Mouse (Mus musculus): ENCODE measurements around the gene Mybpc2. TPM values are rescaled to one million over a fixed set of nuclear protein-coding genes. Genes with fewer than 3 reads are reported as not detected.

Gene Mybpc2
- polyA plus RNA-seq, 1 experiment from 2014 or later = 0.05 TPM

DNA sequence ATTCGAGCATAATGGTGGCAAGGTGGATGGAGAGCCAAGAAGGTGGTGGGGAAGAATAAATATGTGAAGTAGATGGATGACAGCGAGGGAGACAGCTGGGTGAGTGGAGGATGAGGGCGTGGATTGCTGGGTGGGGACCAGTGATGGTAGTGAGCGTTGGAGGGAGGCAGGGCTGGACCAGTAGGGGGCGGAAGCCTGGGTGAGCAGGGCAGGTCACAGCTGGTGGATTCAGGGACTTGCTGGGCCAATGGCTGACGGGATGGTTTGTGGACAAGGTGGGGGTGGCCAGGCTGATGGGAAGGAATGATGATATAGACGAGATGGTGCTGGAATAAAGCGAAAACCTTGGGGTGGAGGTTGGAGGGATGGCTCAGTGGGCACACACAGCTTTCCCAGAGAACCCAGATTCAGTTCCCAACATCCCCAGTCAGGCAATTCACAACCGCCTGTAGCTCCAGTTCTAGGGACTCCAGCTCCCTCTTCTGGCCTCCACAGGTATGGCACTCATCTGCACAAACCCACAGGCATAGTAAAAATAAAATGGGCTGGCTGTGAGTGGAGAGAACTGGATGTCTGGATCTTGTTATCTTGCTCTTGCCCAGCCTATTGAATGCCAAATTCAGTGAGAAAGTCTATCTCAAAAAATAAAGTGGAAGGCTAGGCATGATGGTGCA lies 5.1 kb downstream of the Mybpc2 start:
- no peak overlapping the region for H3K9ac ChIP-seq
- WGBS = 75% methylated on average over 9 of the region's 9 CpGs
- no peak overlapping the region for H3K4me2 ChIP-seq (replicated peaks)
- H3K36me3 ChIP-seq (replicated peaks; ENCODE audit: control insufficient read depth, insufficient read depth) = no peaks in the 10 kb centered on the region
- no peaks in the 10 kb centered on the region for H3K4me1 ChIP-seq (replicated peaks; ENCODE audit: control insufficient read depth, insufficient read depth, low read length)
- ATAC-seq (ENCODE audit: low FRiP score) = no peak
- no peak for DNase-seq (ENCODE audit: low spot score)
- H3K4me3 ChIP-seq (replicated peaks; ENCODE audit: low read length) = no peak overlapping the region
- H3K27me3 ChIP-seq (ENCODE audit: control insufficient read depth, insufficient read depth, low read length) = peaks cover 25% of the 10 kb centered on the region
- no peak overlapping the region for H3K27ac ChIP-seq
- no peaks in the 10 kb centered on the region for H3K9me3 ChIP-seq (ENCODE audit: control insufficient read depth, low read length)

DNA sequence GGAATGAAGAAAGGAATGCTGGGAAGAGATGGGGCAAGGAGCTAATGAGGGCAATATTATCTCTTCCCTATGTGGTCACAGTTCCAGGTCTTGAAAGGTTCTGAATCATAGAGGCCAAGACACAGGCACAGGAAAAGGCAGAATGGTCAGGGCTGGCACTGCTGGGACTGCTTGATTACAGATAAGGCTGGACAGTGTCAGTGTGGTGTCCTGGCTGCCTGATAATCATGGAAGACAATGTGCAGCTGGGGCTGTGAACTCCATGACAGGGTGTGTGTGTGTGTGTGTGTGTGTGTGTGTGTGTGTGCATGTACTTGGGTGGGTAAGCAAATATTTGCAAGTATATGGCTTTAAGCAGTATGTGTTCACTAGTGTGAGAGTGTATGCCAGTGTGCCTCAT lies 17.0 kb downstream of the Mybpc2 start:
- ATAC-seq (ENCODE audit: low FRiP score) (no peak), DNase-seq (ENCODE audit: low spot score) (no peak)
- Histone ChIP-seq H3K9me3 (ENCODE audit: control insufficient read depth, low read length) (no peaks in the 10 kb centered on the region), H3K36me3 (replicated peaks; ENCODE audit: control insufficient read depth, insufficient read depth) (no peaks in the 10 kb centered on the region), H3K4me1 (replicated peaks; ENCODE audit: control insufficient read depth, insufficient read depth, low read length) (no peaks in the 10 kb centered on the region), H3K27ac (no peak overlapping the region), H3K27me3 (ENCODE audit: control insufficient read depth, insufficient read depth, low read length) (no peaks in the 10 kb centered on the region), H3K4me3 (replicated peaks; ENCODE audit: low read length) (no peak overlapping the region), H3K9ac (no peak overlapping the region), H3K4me2 (replicated peaks) (no peak overlapping the region)

DNA sequence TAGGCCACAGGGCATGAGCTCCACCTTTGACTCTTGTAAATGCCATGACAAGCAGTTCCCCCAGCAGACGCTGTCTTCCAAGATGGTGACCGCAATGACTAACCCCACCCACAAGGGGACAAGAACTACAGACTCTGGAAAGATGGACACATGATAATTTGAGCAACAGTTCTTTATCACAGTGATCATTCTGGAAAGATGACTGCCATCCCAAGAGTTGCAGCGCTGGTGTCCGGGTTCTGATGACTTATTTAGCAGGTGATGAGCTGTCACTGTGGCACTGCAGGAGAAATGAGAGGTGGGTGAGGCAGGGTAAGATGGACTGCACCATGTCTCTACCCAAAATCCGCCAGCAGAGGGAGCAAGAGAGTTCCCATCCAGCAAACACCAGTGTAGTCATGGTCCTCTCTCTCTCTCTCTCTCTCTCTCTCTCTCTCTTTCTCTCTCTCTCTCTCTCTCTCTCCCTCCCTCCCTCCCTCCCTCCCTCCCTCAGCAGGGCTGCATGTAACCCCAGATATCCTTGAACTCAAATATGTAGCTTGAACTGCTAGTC lies 22.8 kb downstream of the Mybpc2 start:
- WGBS = 38% methylated on average over 5 of the region's 5 CpGs
- H3K36me3 ChIP-seq (replicated peaks; ENCODE audit: control insufficient read depth, insufficient read depth) = no peaks in the 10 kb centered on the region
- no peak overlapping the region for H3K27ac ChIP-seq
- H3K9me3 ChIP-seq (ENCODE audit: control insufficient read depth, low read length) = no peaks in the 10 kb centered on the region
- ATAC-seq (ENCODE audit: low FRiP score) (no peak), DNase-seq (ENCODE audit: low spot score) (peak; percentile 79)
- no peak overlapping the region for H3K9ac ChIP-seq
- no peak overlapping the region for H3K4me2 ChIP-seq (replicated peaks)
- H3K4me3 ChIP-seq (replicated peaks; ENCODE audit: low read length) = no peak overlapping the region
- no peaks in the 10 kb centered on the region for H3K27me3 ChIP-seq (ENCODE audit: control insufficient read depth, insufficient read depth, low read length)
- H3K4me1 ChIP-seq (replicated peaks; ENCODE audit: control insufficient read depth, insufficient read depth, low read length) = peaks cover 8% of the 10 kb centered on the region

DNA sequence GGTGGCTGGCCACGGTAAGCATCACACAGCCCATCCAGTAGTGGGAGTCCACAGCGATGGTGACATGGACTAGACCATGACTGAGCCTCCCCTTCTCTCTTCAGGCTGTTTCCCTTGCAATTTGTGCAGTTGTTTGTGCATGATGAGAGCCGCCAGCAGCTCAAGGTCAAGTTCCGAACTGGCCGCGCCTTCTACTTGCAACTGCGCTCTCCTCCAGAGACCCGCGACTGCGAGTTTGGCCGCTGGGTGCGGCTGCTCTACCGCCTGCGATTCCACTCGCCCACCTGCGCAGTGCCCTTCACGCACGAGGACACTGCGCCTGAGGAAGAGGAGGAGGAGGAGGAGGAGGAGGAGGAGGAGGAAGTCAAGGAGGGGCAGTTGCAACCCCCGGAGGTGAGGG lies 24.4 kb downstream of the Mybpc2 start:
- DNase-seq (ENCODE audit: low spot score) (no peak), ATAC-seq (ENCODE audit: low FRiP score) (no peak)
- H3K4me2 ChIP-seq (replicated peaks) = no peak overlapping the region
- H3K4me3 ChIP-seq (replicated peaks; ENCODE audit: low read length) = no peak overlapping the region
- no peak overlapping the region for H3K9ac ChIP-seq
- no peaks in the 10 kb centered on the region for H3K9me3 ChIP-seq (ENCODE audit: control insufficient read depth, low read length)
- no peaks in the 10 kb centered on the region for H3K27me3 ChIP-seq (ENCODE audit: control insufficient read depth, insufficient read depth, low read length)
- no peak overlapping the region for H3K27ac ChIP-seq
- H3K36me3 ChIP-seq (replicated peaks; ENCODE audit: control insufficient read depth, insufficient read depth) = no peaks in the 10 kb centered on the region
- 63% methylated on average over 20 of the region's 20 CpGs for WGBS
- peaks cover 15% of the 10 kb centered on the region for H3K4me1 ChIP-seq (replicated peaks; ENCODE audit: control insufficient read depth, insufficient read depth, low read length)

DNA sequence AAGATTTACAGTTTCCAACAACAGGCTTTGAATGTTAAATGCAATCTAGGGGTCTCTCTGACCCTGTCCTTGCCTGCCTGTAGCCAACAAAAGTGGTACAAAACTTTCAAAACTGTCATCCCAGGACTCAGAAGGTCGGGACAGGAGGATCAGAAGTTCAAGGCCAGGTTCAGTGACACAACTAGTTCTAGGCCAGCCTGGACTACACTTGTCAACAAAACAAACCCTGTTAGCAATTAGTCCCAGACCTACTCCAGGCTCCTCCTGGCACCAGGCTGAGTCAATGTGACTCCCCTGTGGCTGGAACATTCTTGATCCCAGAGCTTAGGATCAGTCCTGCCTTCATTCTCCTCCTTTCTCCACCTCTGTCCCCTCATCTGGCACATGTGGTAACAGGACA lies 25.5 kb downstream of the Mybpc2 start:
- 79% methylated on average over 1 of the region's 1 CpGs for WGBS
- H3K27me3 ChIP-seq (ENCODE audit: control insufficient read depth, insufficient read depth, low read length) = no peaks in the 10 kb centered on the region
- no peak overlapping the region for H3K4me3 ChIP-seq (replicated peaks; ENCODE audit: low read length)
- ATAC-seq (ENCODE audit: low FRiP score) = no peak
- no peak overlapping the region for H3K4me2 ChIP-seq (replicated peaks)
- peaks cover 20% of the 10 kb centered on the region for H3K4me1 ChIP-seq (replicated peaks; ENCODE audit: control insufficient read depth, insufficient read depth, low read length)
- H3K9me3 ChIP-seq (ENCODE audit: control insufficient read depth, low read length) = no peaks in the 10 kb centered on the region
- H3K27ac ChIP-seq = no peak overlapping the region
- H3K36me3 ChIP-seq (replicated peaks; ENCODE audit: control insufficient read depth, insufficient read depth) = no peaks in the 10 kb centered on the region
- H3K9ac ChIP-seq = no peak overlapping the region
- DNase-seq (ENCODE audit: low spot score) = no peak

DNA sequence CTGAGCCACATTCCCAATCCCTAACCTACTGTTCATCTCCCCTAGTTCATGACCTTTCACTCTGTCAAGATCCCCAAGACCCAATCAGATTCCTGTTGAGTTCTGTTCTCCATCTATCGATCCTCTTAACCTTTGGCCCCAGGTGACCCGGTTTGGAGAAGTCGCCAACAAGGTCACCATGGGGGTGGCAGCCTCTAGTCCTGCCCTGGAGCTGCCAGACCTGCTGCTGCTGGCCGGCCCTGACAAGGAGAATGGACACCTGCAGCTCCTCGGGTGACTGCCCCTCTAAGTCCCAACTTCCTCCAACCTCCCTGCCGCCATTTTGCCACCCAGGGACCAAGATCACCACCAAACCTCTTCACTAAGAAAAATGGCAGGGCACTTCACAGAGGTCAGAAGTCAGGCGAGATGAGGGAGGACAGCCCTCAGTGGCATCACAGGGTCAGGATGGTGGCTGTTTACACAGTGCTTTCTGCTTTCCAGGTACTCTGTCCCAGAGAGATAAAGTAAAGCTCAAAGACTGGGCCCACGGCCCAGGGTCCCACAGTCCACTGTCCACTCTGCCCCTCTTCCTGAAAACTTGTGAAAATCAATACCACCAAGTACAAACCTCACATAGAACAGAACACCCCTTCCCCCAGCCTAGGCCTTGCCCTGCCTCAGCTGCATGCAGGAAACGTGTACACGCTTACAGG lies 26.9 kb downstream of the Mybpc2 start:
- Histone ChIP-seq H3K4me3 (replicated peaks; ENCODE audit: low read length) (peak overlapping the region; percentile 66), H3K27ac (peak overlapping the region; percentile 92; the same call in 1 of the 2 replicates), H3K27me3 (ENCODE audit: control insufficient read depth, insufficient read depth, low read length) (no peaks in the 10 kb centered on the region), H3K36me3 (replicated peaks; ENCODE audit: control insufficient read depth, insufficient read depth) (peaks cover 8% of the 10 kb centered on the region; the same call in 1 of the 2 replicates), H3K9ac (peak overlapping the region; percentile 79), H3K4me1 (replicated peaks; ENCODE audit: control insufficient read depth, insufficient read depth, low read length) (peaks cover 20% of the 10 kb centered on the region), H3K4me2 (replicated peaks) (peak overlapping the region; percentile 72), H3K9me3 (ENCODE audit: control insufficient read depth, low read length) (no peaks in the 10 kb centered on the region)
- DNase-seq (ENCODE audit: low spot score) = no peak
- WGBS = 86% methylated on average over 10 of the region's 10 CpGs
- no peak for ATAC-seq (ENCODE audit: low FRiP score)

DNA sequence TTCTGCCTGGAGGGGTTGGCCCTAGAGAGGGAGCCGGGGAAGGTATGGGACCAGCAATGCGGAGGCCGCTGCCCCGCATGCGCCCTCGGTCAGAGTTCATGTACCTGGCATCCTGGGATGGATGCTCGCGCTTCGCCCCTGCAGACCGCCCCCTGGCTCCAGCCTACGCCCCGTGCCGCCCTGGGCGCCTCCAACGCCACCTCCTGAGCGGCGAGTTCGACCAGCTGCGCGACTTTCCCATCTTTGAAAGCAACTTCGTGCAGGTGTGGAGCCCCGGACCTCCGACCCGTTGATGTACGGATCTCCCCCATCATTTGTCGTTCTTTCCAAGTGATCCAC lies 27.7 kb downstream of the Mybpc2 start:
- WGBS = 1% methylated on average over 26 of the region's 26 CpGs
- no peak for DNase-seq (ENCODE audit: low spot score)
- H3K4me1 ChIP-seq (replicated peaks; ENCODE audit: control insufficient read depth, insufficient read depth, low read length) = peaks cover 20% of the 10 kb centered on the region

DNA sequence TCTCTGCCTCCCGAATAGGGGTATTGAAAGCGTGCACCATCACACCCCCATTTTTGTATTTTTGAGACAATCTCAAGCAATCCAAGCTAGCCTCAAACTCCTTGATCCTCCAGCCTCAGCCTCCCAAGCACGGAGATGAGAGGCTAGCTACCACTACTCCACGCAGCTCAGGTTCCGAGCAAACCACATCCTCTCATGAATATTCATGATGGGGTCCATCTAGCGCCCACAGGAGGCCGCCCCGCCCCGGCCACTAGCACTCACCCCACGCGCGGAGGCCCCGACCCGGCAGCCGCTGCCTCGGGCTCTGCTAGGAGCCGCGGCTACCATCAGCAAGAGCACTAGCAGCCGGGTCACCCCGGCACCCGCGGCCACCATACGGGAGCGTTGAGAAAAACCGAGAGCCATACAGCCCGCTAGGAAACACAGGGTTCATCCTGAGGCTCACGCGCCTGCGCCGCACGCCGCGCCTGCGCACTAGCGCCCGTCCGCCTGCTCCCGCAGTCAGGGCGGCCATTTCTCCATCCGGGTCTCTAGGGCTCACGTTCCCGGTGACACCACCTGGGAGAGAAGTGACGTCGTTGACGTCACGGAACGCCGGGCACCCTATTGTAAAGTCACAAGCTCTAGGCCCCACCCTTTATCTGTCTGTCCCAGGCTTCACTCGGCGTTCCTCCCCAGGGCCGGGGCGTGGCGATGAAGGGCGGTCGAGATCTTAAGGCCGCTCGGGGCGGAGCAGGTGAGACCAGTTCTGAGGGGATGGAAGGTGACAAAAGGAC lies 28.3 kb downstream of the Mybpc2 start, which contains the start of the genes Emc10 and Fam71e1:
Gene Emc10 (minus strand): TSS at position 538 of the 779 bp plus-strand sequence.
Gene Fam71e1 (plus strand): TSS at position 590 of the 779 bp plus-strand sequence.
- Histone ChIP-seq H3K9me3 (ENCODE audit: control insufficient read depth, low read length) (no peaks in the 10 kb centered on the region), H3K4me2 (replicated peaks) (peak within 1 kb of the TSS; percentile 72), H3K4me1 (replicated peaks; ENCODE audit: control insufficient read depth, insufficient read depth, low read length) (peaks cover 20% of the 10 kb centered on the region), H3K27ac (peak within 1 kb of the TSS; percentile 92), H3K9ac (peak within 1 kb of the TSS; percentile 79), H3K27me3 (ENCODE audit: control insufficient read depth, insufficient read depth, low read length) (no peaks in the 10 kb centered on the region), H3K4me3 (replicated peaks; ENCODE audit: low read length) (peak within 1 kb of the TSS; percentile 66), H3K36me3 (replicated peaks; ENCODE audit: control insufficient read depth, insufficient read depth) (peaks cover 21% of the 10 kb centered on the region)
- peak; percentile 97 for ATAC-seq (ENCODE audit: low FRiP score)
- under 1% methylated on average over 55 of the region's 58 CpGs for WGBS
- peak; percentile 100 for DNase-seq (ENCODE audit: low spot score)

More for the DNA sequence above, 27.7 kb downstream of the Mybpc2 start:
- Histone ChIP-seq H3K4me3 (replicated peaks; ENCODE audit: low read length) (peak overlapping the region; percentile 66), H3K27me3 (ENCODE audit: control insufficient read depth, insufficient read depth, low read length) (no peaks in the 10 kb centered on the region), H3K27ac (peak overlapping the region; percentile 92), H3K9ac (peak overlapping the region; percentile 79), H3K4me2 (replicated peaks) (peak overlapping the region; percentile 72), H3K9me3 (ENCODE audit: control insufficient read depth, low read length) (no peaks in the 10 kb centered on the region), H3K36me3 (replicated peaks; ENCODE audit: control insufficient read depth, insufficient read depth) (peaks cover 15% of the 10 kb centered on the region)
- no peak for ATAC-seq (ENCODE audit: low FRiP score)

DNA sequence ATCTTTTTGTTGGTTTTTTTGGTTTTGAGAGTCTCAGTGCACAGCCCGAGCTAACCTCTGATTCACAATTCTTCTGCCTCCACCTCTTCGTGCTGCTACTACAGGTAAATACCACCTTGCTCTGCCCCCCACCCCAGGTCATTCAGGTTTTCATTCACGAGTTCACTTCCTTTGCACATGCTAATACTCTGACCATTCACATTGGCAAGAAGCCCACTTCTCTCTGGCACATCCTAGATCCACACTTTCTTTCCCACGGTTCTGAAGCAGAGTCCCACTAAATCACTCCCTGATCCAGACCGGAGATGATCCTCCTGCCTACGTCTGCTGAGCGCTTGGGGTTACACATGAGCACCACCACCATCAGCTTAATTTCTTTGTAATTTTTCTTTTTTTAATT lies 29.4 kb downstream of the Mybpc2 start:
- H3K9ac ChIP-seq = peak overlapping the region; percentile 79
- H3K4me1 ChIP-seq (replicated peaks; ENCODE audit: control insufficient read depth, insufficient read depth, low read length) = peaks cover 20% of the 10 kb centered on the region
- ATAC-seq (ENCODE audit: low FRiP score) (no peak), DNase-seq (ENCODE audit: low spot score) (no peak)
- H3K4me2 ChIP-seq (replicated peaks) = peak overlapping the region; percentile 72
- no peaks in the 10 kb centered on the region for H3K9me3 ChIP-seq (ENCODE audit: control insufficient read depth, low read length)
- 86% methylated on average over 7 of the region's 7 CpGs for WGBS
- peaks cover 32% of the 10 kb centered on the region for H3K36me3 ChIP-seq (replicated peaks; ENCODE audit: control insufficient read depth, insufficient read depth)
- no peak overlapping the region for H3K27ac ChIP-seq
- no peaks in the 10 kb centered on the region for H3K27me3 ChIP-seq (ENCODE audit: control insufficient read depth, insufficient read depth, low read length)
- H3K4me3 ChIP-seq (replicated peaks; ENCODE audit: low read length) = peak overlapping the region; percentile 66

All from hindbrain, embryonic 14.5 days (tissue).